Mouse (Mus musculus): ENCODE measurements at regions not wholly inside any gene's neighbourhood (a gene's known extent, or its start where the extent isn't known, plus 50 kb on each side); places are given as distances from the start of the nearest gene placed in this dataset.
A peak's percentile ranks its signal among the peaks of the same experiment; 100 is the strongest.

GRCm38 (mm10) chr4:105983018-105983417 lies 193.3 kb downstream of the Gm12728 start:
- no peaks in the 10 kb centered on the region for H3K27me3 ChIP-seq (ENCODE audit: control insufficient read depth, insufficient read depth, insufficient read length)
- H3K36me3 ChIP-seq (ENCODE audit: control insufficient read depth, insufficient read depth), result no peaks in the 10 kb centered on the region
- no peak overlapping the region for H3K4me3 ChIP-seq
- H3K4me2 ChIP-seq (ENCODE audit: low read depth), result no peak overlapping the region
- TF ChIP-seq MYOG (IDR thresholded peaks at IDR 0.05; ENCODE audit: control insufficient read depth in 1 of 3, insufficient read depth in 1 of 3, insufficient read length in 2 of 3, low read depth in 2 of 3), result no peak
- no peak for TF ChIP-seq CEBPB (IDR thresholded peaks at IDR 0.05; ENCODE audit: insufficient read depth, poor library complexity, severe bottlenecking)
- TF ChIP-seq MYOD1 (IDR thresholded peaks at IDR 0.05; ENCODE audit: control insufficient read depth in 1 of 3, insufficient read length in 2 of 3, low read depth in 2 of 3), result no peak
- TF ChIP-seq REST (IDR thresholded peaks at IDR 0.05; ENCODE audit: insufficient read depth, insufficient read length), result no peak
- no peak for TF ChIP-seq TCF3 (IDR thresholded peaks at IDR 0.05; ENCODE audit: insufficient read length, low read depth)
- TF ChIP-seq USF1 (IDR thresholded peaks at IDR 0.05; ENCODE audit: low read depth), result no peak
- no peak for TF ChIP-seq E2F4 (IDR thresholded peaks at IDR 0.05; ENCODE audit: insufficient read depth)
- no peak for TF ChIP-seq MAX (IDR thresholded peaks at IDR 0.05; ENCODE audit: low read depth)
- no peak for TF ChIP-seq POLR2AphosphoS2 (IDR thresholded peaks at IDR 0.05; ENCODE audit: insufficient read length, low read depth)
- TF ChIP-seq TCF12 (IDR thresholded peaks at IDR 0.05; ENCODE audit: insufficient read depth, poor library complexity, severe bottlenecking), result no peak
- no peak for TF ChIP-seq SRF (IDR thresholded peaks at IDR 0.05; ENCODE audit: control insufficient read depth, insufficient read length, low read depth)
- TF ChIP-seq POLR2A (IDR thresholded peaks at IDR 0.05; ENCODE audit: insufficient read length, low read depth), result no peak
- no peak overlapping the region for H3ac ChIP-seq (ENCODE audit: control insufficient read depth, insufficient read length)
- no peaks in the 10 kb centered on the region for H3K79me2 ChIP-seq (ENCODE audit: control insufficient read depth, insufficient read depth)

- no peaks in the 10 kb centered on the region for H3K36me3 ChIP-seq (ENCODE audit: control insufficient read depth, insufficient read depth)
- no peak for TF ChIP-seq POLR2AphosphoS2 (IDR thresholded peaks at IDR 0.05; ENCODE audit: insufficient read length, low read depth)
- no peak for TF ChIP-seq CEBPB (IDR thresholded peaks at IDR 0.05; ENCODE audit: insufficient read depth, poor library complexity, severe bottlenecking)
- TF ChIP-seq POLR2A (IDR thresholded peaks at IDR 0.05; ENCODE audit: insufficient read length, low read depth), result no peak
- TF ChIP-seq USF1 (IDR thresholded peaks at IDR 0.05; ENCODE audit: low read depth), result no peak
- no peak for TF ChIP-seq REST (IDR thresholded peaks at IDR 0.05; ENCODE audit: insufficient read depth, insufficient read length)
- TF ChIP-seq MYOD1 (IDR thresholded peaks at IDR 0.05; ENCODE audit: control insufficient read depth in 1 of 3, insufficient read length in 2 of 3, low read depth in 2 of 3), result no peak
- TF ChIP-seq TCF12 (IDR thresholded peaks at IDR 0.05; ENCODE audit: insufficient read depth, poor library complexity, severe bottlenecking), result no peak
- TF ChIP-seq TCF3 (IDR thresholded peaks at IDR 0.05; ENCODE audit: insufficient read length, low read depth), result no peak
- no peak for TF ChIP-seq E2F4 (IDR thresholded peaks at IDR 0.05; ENCODE audit: insufficient read depth)
- TF ChIP-seq SRF (IDR thresholded peaks at IDR 0.05; ENCODE audit: control insufficient read depth, insufficient read length, low read depth), result no peak
- TF ChIP-seq MAX (IDR thresholded peaks at IDR 0.05; ENCODE audit: low read depth), result no peak
- no peak for TF ChIP-seq MYOG (IDR thresholded peaks at IDR 0.05; ENCODE audit: control insufficient read depth in 1 of 3, insufficient read depth in 1 of 3, insufficient read length in 2 of 3, low read depth in 2 of 3)
- H3K79me2 ChIP-seq (ENCODE audit: control insufficient read depth, insufficient read depth), result no peaks in the 10 kb centered on the region
- H3K4me3 ChIP-seq, result no peak overlapping the region
- no peak overlapping the region for H3K4me2 ChIP-seq (ENCODE audit: low read depth)
- H3ac ChIP-seq (ENCODE audit: control insufficient read depth, insufficient read length), result no peak overlapping the region
- H3K27me3 ChIP-seq (ENCODE audit: control insufficient read depth, insufficient read depth, insufficient read length), result no peaks in the 10 kb centered on the region
Observed at GRCm38 (mm10) chr4:105987963-105988602, 198.4 kb downstream of the Gm12728 start.

GRCm38 (mm10) chr4:105992581-105993127 lies 203.0 kb downstream of the Gm12728 start:
- no peaks in the 10 kb centered on the region for H3K36me3 ChIP-seq (ENCODE audit: control insufficient read depth, insufficient read depth)
- no peak overlapping the region for H3K4me3 ChIP-seq
- TF ChIP-seq E2F4 (IDR thresholded peaks at IDR 0.05; ENCODE audit: insufficient read depth) (no peak), POLR2AphosphoS2 (IDR thresholded peaks at IDR 0.05; ENCODE audit: insufficient read length, low read depth) (no peak), USF1 (IDR thresholded peaks at IDR 0.05; ENCODE audit: low read depth) (no peak)
- H3K27me3 ChIP-seq (ENCODE audit: control insufficient read depth, insufficient read depth, insufficient read length), result no peaks in the 10 kb centered on the region
- H3K79me2 ChIP-seq (ENCODE audit: control insufficient read depth, insufficient read depth), result no peaks in the 10 kb centered on the region
- no peak overlapping the region for H3K4me2 ChIP-seq (ENCODE audit: low read depth)
- no peak overlapping the region for H3ac ChIP-seq (ENCODE audit: control insufficient read depth, insufficient read length)

- TF ChIP-seq POLR2AphosphoS2 (IDR thresholded peaks at IDR 0.05; ENCODE audit: insufficient read length, low read depth) (no peak), TCF12 (IDR thresholded peaks at IDR 0.05; ENCODE audit: insufficient read depth, poor library complexity, severe bottlenecking) (no peak), MYOD1 (IDR thresholded peaks at IDR 0.05; ENCODE audit: control insufficient read depth in 1 of 3, insufficient read length in 2 of 3, low read depth in 2 of 3) (no peak), SRF (IDR thresholded peaks at IDR 0.05; ENCODE audit: control insufficient read depth, insufficient read length, low read depth) (no peak), REST (IDR thresholded peaks at IDR 0.05; ENCODE audit: insufficient read depth, insufficient read length) (no peak), TCF3 (IDR thresholded peaks at IDR 0.05; ENCODE audit: insufficient read length, low read depth) (no peak), CEBPB (IDR thresholded peaks at IDR 0.05; ENCODE audit: insufficient read depth, poor library complexity, severe bottlenecking) (no peak), E2F4 (IDR thresholded peaks at IDR 0.05; ENCODE audit: insufficient read depth) (no peak), MYOG (IDR thresholded peaks at IDR 0.05; ENCODE audit: control insufficient read depth in 1 of 3, insufficient read depth in 1 of 3, insufficient read length in 2 of 3, low read depth in 2 of 3) (no peak)
- Histone ChIP-seq H3K79me2 (ENCODE audit: control insufficient read depth, insufficient read depth) (no peaks in the 10 kb centered on the region), H3K4me2 (ENCODE audit: low read depth) (no peak overlapping the region)
Observed at GRCm38 (mm10) chr4:105994390-105994798, 204.7 kb downstream of the Gm12728 start.

GRCm38 (mm10) chr4:105996060-105996459 lies 206.4 kb downstream of the Gm12728 start:
- no peak overlapping the region for H3K4me3 ChIP-seq
- H3K27me3 ChIP-seq (ENCODE audit: control insufficient read depth, insufficient read depth, insufficient read length), result no peaks in the 10 kb centered on the region
- no peaks in the 10 kb centered on the region for H3K36me3 ChIP-seq (ENCODE audit: control insufficient read depth, insufficient read depth)
- no peak overlapping the region for H3ac ChIP-seq (ENCODE audit: control insufficient read depth, insufficient read length)
- TF ChIP-seq MYOD1 (IDR thresholded peaks at IDR 0.05; ENCODE audit: control insufficient read depth in 1 of 3, insufficient read length in 2 of 3, low read depth in 2 of 3), result peak in 2 of 3 experiments; percentile 44 to 71
- TF ChIP-seq E2F4 (IDR thresholded peaks at IDR 0.05; ENCODE audit: insufficient read depth), result no peak
- TF ChIP-seq MYOG (IDR thresholded peaks at IDR 0.05; ENCODE audit: control insufficient read depth in 1 of 3, insufficient read depth in 1 of 3, insufficient read length in 2 of 3, low read depth in 2 of 3), result peak in 1 of 3 experiments; percentile 58
- no peak for TF ChIP-seq TCF12 (IDR thresholded peaks at IDR 0.05; ENCODE audit: insufficient read depth, poor library complexity, severe bottlenecking)
- H3K79me2 ChIP-seq (ENCODE audit: control insufficient read depth, insufficient read depth), result no peaks in the 10 kb centered on the region
- H3K4me2 ChIP-seq (ENCODE audit: low read depth), result no peak overlapping the region

More at GRCm38 (mm10) chr4:105994390-105994798, 204.7 kb downstream of the Gm12728 start:
- H3K27me3 ChIP-seq (ENCODE audit: control insufficient read depth, insufficient read depth, insufficient read length), result no peaks in the 10 kb centered on the region
- H3K4me3 ChIP-seq, result no peak overlapping the region
- no peak overlapping the region for H3ac ChIP-seq (ENCODE audit: control insufficient read depth, insufficient read length)
- H3K36me3 ChIP-seq (ENCODE audit: control insufficient read depth, insufficient read depth), result no peaks in the 10 kb centered on the region

All from myocyte (in vitro differentiated cells).